Mouse (Mus musculus): ENCODE data around the gene Gm6401.
"Not testable (repeated sequence)": the region's sequence is repeated elsewhere in the genome, so short reads cannot be mapped to it uniquely, and the experiment has no call there.

Gene Gm6401

DNA sequence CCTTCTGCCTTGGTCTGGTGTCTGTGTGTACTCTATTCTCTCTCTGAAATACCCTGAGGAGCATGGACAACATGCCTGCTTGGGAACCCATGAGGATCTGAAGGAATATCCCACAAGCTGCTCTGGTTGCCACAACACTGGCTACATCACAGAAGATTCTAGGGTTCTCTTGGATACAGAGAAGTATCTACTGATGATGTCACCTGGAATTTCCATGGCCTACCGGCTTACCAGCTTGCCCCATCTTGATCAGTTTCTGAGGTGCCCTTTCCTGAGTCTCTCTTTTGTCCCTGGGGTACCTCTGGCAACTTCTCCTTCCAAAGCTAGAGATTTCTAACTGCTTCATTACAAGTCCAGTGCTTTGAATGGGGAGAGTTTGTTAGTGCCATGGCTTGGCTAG lies at the start of gene Gm6401:
Gm6401 (minus strand) TSS at position 101 of the 400 bp plus-strand sequence.
- DNase-seq (ENCODE audit: low read depth), result not testable (repeated sequence)

DNA sequence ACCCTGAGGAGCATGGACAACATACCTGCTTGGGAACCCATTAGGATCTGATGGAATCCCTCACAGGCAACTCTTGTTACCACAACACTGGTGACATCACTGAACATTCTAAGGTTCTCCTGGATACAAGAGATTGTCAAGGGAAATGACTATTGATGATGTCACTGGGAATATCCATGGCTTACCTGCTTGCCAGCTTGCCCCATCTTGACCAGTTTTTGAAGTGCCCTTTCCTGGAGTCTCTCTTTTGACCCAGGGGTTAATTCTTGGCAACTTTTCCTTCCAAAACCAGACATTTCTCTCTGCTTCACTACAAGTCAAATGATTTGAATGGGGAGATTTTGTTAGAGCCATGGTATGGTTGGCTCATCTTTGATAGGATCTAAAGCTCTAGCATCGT lies 15.5 kb upstream of the Gm6401 start, which contains the start of gene Gm3543:
Gm3543 (minus strand) TSS at position 101 of the 400 bp plus-strand sequence.
- DNase-seq (ENCODE audit: low read depth), result not testable (repeated sequence)

DNA sequence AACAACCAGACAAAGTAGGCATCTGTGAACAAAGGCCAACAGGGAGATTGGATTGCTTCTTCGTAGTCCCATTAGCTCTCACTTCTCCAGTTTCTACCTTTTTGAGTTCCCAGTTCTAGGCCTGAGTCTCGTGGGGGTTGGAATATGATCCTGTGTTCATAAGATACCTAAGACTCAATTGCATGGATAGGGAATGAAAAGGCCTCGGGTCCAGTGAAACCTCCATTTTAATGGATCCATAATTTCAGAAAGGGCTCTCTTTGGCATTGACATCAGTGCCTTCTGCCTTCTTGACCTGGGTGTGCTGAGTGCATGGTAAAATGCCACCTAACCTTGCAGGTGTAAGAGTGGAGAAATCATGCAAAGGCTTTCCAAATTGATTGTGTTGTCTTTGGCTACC lies 869 bp upstream of the Gm6401 start:
- not testable (repeated sequence) for DNase-seq (ENCODE audit: low read depth)

DNA sequence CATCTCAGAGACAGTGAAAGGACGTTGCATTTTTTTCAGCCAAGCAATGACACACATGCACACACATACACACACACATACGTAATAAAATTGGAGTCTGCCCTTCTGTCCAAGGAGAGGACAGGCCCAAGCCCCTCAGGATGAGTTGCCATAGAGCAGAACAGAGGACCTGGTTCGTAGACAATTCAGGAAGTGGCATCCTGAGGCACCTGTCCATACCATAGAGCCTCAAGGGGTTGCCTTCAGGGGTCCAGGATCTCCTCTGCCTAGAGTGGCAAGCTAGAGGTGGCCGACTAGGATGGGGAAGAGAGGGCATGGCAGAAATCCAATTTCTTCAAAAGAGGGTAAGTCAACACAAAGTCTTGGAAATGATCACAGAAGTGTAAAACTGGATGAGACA lies 3.6 kb downstream of the Gm6401 start:
- DNase-seq (ENCODE audit: low read depth), result not testable (repeated sequence)

DNA sequence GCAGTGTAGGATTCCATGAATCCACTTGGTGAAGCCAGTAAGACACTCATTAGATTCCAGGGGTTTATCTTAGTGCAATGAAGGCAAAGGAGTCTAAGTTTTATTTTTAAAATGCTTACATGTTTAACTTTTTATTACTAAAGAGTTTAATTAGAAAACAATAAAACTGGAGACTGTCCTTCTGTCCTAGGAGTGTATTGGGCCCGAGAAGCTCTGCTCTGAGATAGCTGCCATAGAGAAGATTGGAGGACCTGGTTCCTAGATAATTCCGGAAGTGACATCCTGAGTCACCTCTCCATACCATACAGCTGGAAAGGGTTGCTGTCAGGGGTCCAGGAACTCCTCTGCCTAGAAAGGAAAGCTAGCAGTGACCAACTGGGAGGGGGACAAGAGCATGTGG lies 24.0 kb downstream of the Gm6401 start, which contains the start of gene 1700024B05Rik:
1700024B05Rik (plus strand) TSS at position 301 of the 400 bp plus-strand sequence.
- not testable (repeated sequence) for DNase-seq (ENCODE audit: low read depth)

DNA sequence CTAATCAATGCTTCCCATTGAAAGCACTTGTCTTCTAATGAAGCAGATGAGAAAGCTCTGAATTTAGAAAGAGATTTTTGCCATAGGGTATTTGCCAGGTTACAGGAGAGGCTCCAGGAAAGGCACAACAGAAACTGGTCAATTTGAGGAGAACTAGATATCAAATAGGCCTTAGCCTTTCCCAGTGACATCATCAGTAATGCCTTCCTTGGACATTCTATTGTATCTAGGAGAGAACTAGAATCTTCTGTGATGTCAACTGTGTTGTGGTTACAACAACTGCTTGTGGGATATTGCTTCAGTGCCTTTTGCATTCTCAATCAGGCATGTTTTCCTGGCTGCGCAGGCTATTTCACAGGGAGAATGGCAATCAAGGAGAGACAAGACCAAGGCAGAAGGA lies 43.1 kb downstream of the Gm6401 start, which contains the start of gene 1700049E17Rik1:
1700049E17Rik1 (plus strand) TSS at position 301 of the 400 bp plus-strand sequence.
- DNase-seq (ENCODE audit: low read depth), result not testable (repeated sequence)

All from fibroblast of lung, adult 2 months (primary cell).